Mouse (Mus musculus) frontal cortex, postnatal 25 days (tissue): ENCODE data around the gene Scgb1b18.
"Not testable (repeated sequence)": the region's sequence is repeated elsewhere in the genome, so short reads cannot be mapped to it uniquely, and the experiment has no call there.

Experiments used
- DNase-seq, 2 experiments: peaks; one replicate each; pipeline ENCODE4 v3.0.0; 2022; ENCODE audit warnings: low spot score in 2 of 2

Scgb1b18 gene

GRCm38 (mm10) chr7:33185268-33185667, at the start of gene Scgb1b18:
TSS of gene Scgb1b18 (plus strand) at chr7:33185568.
- not testable (repeated sequence) for DNase-seq

GRCm38 (mm10) chr7:33173764-33174163, 11.6 kb upstream of the Scgb1b18 start, which contains the start of gene Scgb2b18:
TSS of gene Scgb2b18 (minus strand) at chr7:33173864.
- DNase-seq = not testable (repeated sequence)
